Mouse (Mus musculus): Measurements from ENCODE around the gene Dnajc16. TPM values are rescaled to one million over a fixed set of nuclear protein-coding genes. Genes with fewer than 3 reads are reported as not detected.

The Dnajc16 gene
- total and polyA plus RNA-seq, 3 experiments: 3.2 to 6.8 TPM; not detected in 1

DNA sequence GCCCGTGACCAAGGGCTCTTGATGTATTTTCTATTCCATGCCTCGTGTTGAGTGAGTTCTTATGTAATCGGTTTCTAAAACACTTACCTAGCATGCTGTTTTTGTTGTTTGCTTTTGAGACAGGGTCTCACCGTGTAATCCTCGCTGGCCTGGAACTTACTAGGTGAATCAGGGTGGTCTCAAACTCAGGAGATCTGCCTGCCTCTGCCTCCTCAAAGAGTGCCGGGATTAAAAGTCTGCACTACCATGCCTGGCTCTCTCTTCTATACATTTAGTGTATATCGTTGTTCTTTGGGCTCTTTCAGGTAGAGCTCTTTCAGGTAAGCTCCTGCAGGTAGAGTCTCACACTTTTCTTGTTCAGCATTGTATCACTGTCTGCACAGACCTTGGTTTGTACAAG is 755 bp upstream of the Dnajc16 start:
- H3K9ac ChIP-seq (ENCODE audit: control insufficient read depth, low read depth, low read length, poor library complexity, severe bottlenecking): no peak overlapping the region
- no peak for TF ChIP-seq HCFC1 (IDR thresholded peaks at IDR 0.05; ENCODE audit: low read depth, low read length)
- TF ChIP-seq POLR2AphosphoS5 (IDR thresholded peaks at IDR 0.05; ENCODE audit: borderline replicate concordance, low read depth, low read length): no peak
- no peak for TF ChIP-seq RAD21 (IDR thresholded peaks at IDR 0.05; ENCODE audit: low read depth, low read length)
- TF ChIP-seq UBTF (IDR thresholded peaks at IDR 0.05; ENCODE audit: borderline replicate concordance, insufficient read depth, low read depth, low read length): no peak
- no peak for TF ChIP-seq SMC3 (IDR thresholded peaks at IDR 0.05; ENCODE audit: low read depth, low read length)
- TF ChIP-seq POLR2AphosphoS2 (IDR thresholded peaks at IDR 0.05; ENCODE audit: low read length): no peak
- TF ChIP-seq ELF1 (IDR thresholded peaks at IDR 0.05; ENCODE audit: low read depth, low read length): no peak
- no peak for TF ChIP-seq MYB (IDR thresholded peaks at IDR 0.05; ENCODE audit: low read depth, low read length)
- no peak for TF ChIP-seq CHD1 (IDR thresholded peaks at IDR 0.05; ENCODE audit: low read depth, low read length)
- no peak for TF ChIP-seq TCF12 (IDR thresholded peaks at IDR 0.05; ENCODE audit: low read depth, low read length)
- no peak for TF ChIP-seq POLR2A (IDR thresholded peaks at IDR 0.05; ENCODE audit: control insufficient read depth in 1 of 2, insufficient read depth in 1 of 2, low read depth in 1 of 2, low read length in 2 of 2, poor library complexity in 1 of 2)
- TF ChIP-seq ZMIZ1 (IDR thresholded peaks at IDR 0.05; ENCODE audit: low read depth, low read length): no peak
- no peak for TF ChIP-seq E2F4 (IDR thresholded peaks at IDR 0.05; ENCODE audit: borderline replicate concordance, low read depth, low read length)
- TF ChIP-seq JUND (IDR thresholded peaks at IDR 0.05; ENCODE audit: low read depth, low read length): no peak
- H3K27ac ChIP-seq (ENCODE audit: control insufficient read depth, low read depth, low read length): no peak overlapping the region
- H3K4me3 ChIP-seq (ENCODE audit: control insufficient read depth in 1 of 2, insufficient read depth in 1 of 2, low read depth in 2 of 2, low read length in 2 of 2): no peak overlapping the region; a peak in 1 of 4 replicates
- H3K27me3 ChIP-seq (ENCODE audit: control insufficient read depth in 1 of 2, insufficient read depth in 2 of 2, low read length in 2 of 2): no peaks in the 10 kb centered on the region
- no peaks in the 10 kb centered on the region for H3K9me3 ChIP-seq (replicated peaks; ENCODE audit: insufficient read depth, low read length)
- DNase-seq (ENCODE audit: low read depth, low spot score): peak; percentile 16
- peaks cover 2% of the 10 kb centered on the region; the same call in 1 of the 2 replicates for H3K79me2 ChIP-seq (ENCODE audit: control insufficient read depth, insufficient read depth, low read length, poor library complexity)
- H3K4me1 ChIP-seq (ENCODE audit: control insufficient read depth in 1 of 2, insufficient read depth in 2 of 2, low read length in 2 of 2): peaks cover 6 to 8% of the 10 kb centered on the region in 2 experiments
- peaks cover 0 to 6% of the 10 kb centered on the region in 2 experiments; a peak in 2 of 4 replicates for H3K36me3 ChIP-seq (ENCODE audit: control insufficient read depth in 1 of 2, insufficient read depth in 2 of 2, low read length in 2 of 2)

DNA sequence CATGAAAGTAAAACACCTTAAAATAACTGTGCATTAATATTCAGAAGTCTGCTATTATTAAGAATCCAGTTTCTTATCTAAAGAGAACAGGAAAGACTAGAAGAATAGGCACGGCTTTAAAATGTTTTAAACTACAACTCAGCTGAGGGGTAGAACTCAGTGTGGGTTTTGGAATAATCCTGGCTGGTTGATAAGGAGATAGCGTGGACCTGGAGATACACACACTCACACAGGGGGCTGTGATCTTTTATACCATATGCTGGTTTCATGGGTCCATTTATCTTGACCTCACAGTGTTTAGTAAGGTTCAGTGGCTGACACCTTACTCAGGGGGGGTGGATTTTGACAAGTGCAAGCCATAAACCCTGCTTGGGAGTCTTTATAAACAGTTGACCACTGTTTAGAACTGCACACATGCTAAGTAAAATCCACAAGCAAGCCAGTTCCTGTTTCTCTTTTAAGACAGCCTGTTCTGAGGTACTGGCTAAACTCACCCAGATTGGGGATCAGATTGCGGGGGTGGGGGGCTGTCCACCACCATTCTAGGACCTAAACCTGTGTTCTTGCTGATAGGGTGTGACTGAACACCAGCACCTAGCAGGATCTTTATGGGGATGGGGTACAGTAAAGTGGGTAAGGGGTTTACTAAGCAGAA is 1.0 kb downstream of the Dnajc16 start:
- Histone ChIP-seq H3K79me2 (ENCODE audit: control insufficient read depth, insufficient read depth, low read length, poor library complexity) (peaks cover 2% of the 10 kb centered on the region; the same call in 1 of the 2 replicates), H3K9ac (ENCODE audit: control insufficient read depth, low read depth, low read length, poor library complexity, severe bottlenecking) (peak overlapping the region; percentile 87), H3K27me3 (ENCODE audit: control insufficient read depth in 1 of 2, insufficient read depth in 2 of 2, low read length in 2 of 2) (no peaks in the 10 kb centered on the region), H3K27ac (ENCODE audit: control insufficient read depth, low read depth, low read length) (peak overlapping the region; percentile 33), H3K4me1 (ENCODE audit: control insufficient read depth in 1 of 2, insufficient read depth in 2 of 2, low read length in 2 of 2) (peaks cover 6 to 8% of the 10 kb centered on the region in 2 experiments; a peak in 2 of 4 replicates), H3K9me3 (replicated peaks; ENCODE audit: insufficient read depth, low read length) (no peaks in the 10 kb centered on the region), H3K4me3 (ENCODE audit: control insufficient read depth in 1 of 2, insufficient read depth in 1 of 2, low read depth in 2 of 2, low read length in 2 of 2) (peak overlapping the region; percentile 78), H3K36me3 (ENCODE audit: control insufficient read depth in 1 of 2, insufficient read depth in 2 of 2, low read length in 2 of 2) (peaks cover 0 to 6% of the 10 kb centered on the region in 2 experiments; a peak in 2 of 4 replicates)
- TF ChIP-seq GATA1 (IDR thresholded peaks at IDR 0.05; ENCODE audit: low read depth, low read length) (peak; percentile 62; the same call in 1 of the 2 replicates), CTCF (IDR thresholded peaks at IDR 0.05 in 2 of 3, conservative IDR thresholded peaks at IDR 0.05 in 1 of 3; ENCODE audit: control insufficient read depth in 1 of 3, insufficient read depth in 1 of 3, low read depth in 2 of 3, low read length in 3 of 3, poor library complexity in 1 of 3, severe bottlenecking in 1 of 3) (no peak), TCF12 (IDR thresholded peaks at IDR 0.05; ENCODE audit: low read depth, low read length) (0 out of 2 replicates have a peak, but pooled peaks have one; percentile 20), TAL1 (IDR thresholded peaks at IDR 0.05; ENCODE audit: low read length) (peak; percentile 52), MXI1 (IDR thresholded peaks at IDR 0.05; ENCODE audit: low read depth, low read length) (peak; percentile 56), MYC (IDR thresholded peaks at IDR 0.05; ENCODE audit: low read depth, low read length) (0 out of 2 replicates have a peak, but pooled peaks have one; percentile 26), EP300 (IDR thresholded peaks at IDR 0.05; ENCODE audit: low read depth in 1 of 2, low read length in 2 of 2) (peak; percentile 18 to 35; a peak in 3 of 4 replicates), RCOR1 (IDR thresholded peaks at IDR 0.05; ENCODE audit: low read depth, low read length) (0 out of 2 replicates have a peak, but pooled peaks have one; percentile 10), ETS1 (IDR thresholded peaks at IDR 0.05; ENCODE audit: low read depth, low read length) (peak; percentile 42; the same call in 1 of the 2 replicates), MAX (IDR thresholded peaks at IDR 0.05; ENCODE audit: low read length) (no peak)
- DNase-seq (ENCODE audit: low read depth, low spot score): peak; percentile 66

All from MEL (cell line).